Mouse (Mus musculus) CD4-positive helper T cell, adult 2 months (primary cell): ENCODE results near the gene Uqcr11.
A peak's percentile ranks its signal among the peaks of the same experiment; 100 is the strongest.

ENCODE experiments used
- DNase-seq: peaks from one replicate; pipeline ENCODE4 v3.0.0-alpha.2; 2012; ENCODE audit warnings: low read depth, missing footprints, low spot score

Uqcr11 gene

DNA sequence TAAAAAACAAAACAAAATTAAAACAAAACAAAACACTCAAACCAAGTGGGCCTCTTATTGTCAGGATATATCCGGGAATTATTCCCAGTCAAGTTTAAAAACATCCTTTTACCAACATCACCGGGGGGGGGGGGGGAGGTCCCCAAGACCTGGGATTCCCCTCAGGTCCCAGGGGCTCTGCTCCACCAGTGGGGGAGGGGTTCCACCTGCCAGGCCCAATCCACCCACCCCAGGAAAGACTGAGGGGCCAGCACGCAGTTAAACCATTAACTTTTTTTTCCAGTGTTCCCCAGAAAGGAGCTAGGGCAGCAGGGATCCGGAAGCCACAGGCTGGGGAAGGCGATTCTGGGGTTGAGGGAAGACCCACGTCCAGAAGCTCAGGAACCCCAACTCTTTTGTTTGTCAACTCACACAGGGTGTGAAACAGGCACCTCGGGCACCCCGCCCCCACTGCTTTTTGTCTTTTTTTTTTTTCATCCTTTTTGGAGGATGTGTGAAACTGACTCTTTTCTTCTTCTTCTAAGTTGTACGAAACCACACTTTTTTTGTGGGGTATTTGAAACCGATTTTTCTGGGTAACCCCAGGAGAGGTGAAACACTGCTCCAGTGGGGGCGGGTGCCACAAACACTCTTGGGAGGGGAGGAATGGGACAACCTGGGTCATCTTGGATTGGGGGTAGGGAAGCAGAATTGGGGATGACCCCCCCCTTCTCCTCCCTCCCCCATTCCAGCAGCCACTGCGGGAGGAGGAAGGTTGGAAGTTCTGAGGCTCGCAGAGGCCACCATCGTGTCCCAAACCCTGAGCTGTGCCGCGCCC, 25.1 kb upstream of the Uqcr11 start:
- peak; percentile 68 for DNase-seq

DNA sequence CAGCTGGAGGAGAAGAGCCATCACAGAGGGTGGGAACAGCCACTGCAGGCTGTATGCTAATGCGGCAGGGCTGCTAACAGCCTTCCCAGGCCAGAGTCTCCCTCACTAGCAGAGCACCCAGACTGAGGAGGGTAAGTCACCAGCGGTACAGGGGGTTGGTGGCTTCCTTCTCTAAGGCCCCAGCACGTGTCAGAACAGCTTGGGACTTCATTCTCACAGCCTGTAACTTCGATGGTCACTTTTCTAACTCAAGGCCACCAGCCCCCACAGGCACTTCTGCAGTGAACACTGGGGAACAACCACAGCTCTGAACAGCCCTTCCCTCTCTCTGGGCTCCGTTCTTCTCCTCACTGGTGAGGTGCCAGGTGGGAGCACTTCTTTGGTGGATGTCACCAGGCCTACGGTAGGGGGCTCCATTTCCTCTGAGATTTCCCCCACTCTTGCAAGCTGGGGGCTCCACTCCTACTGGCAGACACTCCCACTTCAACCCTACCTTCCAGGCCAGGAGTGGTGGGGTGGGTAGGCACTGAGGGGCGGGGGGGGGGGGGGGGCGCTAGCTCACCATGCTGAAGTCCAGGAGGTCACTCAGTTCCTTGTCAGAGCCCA, 23.8 kb upstream of the Uqcr11 start:
- no peak for DNase-seq

DNA sequence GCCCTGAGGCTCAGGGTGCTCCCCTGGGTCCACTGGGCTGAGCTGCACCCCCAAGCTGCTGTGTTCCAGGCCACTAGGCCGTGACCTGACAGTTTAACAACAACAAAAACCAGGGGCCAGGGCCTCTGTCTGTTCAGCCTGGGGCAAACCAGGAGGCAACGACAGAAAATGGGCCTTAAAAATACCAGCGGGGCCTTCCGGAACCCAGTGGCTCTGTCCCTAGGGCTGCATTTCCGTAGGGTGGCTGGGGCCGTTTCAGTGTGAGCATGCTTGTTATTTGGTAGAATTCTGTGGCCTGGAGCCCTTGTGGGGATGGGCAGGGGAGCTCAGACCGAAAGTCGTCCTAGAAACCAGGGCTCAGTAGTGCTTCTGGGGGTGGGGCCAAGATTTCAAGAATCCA, 23.2 kb upstream of the Uqcr11 start:
- DNase-seq, result no peak

DNA sequence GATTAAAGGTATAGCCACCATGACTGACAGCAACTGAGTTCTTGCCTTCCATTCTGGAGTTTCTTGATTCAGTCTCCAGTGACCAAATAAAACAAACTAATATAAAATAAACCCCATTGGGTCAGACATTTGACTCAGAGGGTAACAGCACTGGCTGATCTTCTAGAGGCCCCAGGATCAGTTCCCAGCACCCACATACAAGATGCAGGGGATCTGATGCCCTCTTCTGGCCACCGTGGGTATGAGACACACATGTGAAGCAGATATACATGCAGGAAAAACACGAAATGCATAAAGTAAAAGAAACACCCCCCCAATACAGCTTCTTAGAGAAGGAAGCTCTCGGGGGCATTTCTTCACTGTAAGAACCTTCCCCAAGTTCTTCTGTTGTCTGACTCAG, 18.4 kb upstream of the Uqcr11 start:
- no peak for DNase-seq

- no peak for DNase-seq
These were observed 16.9 kb upstream of the Uqcr11 start for GRCm38 (mm10) chr10:80423562-80423961.

GRCm38 (mm10) chr10:80421651-80422472, 15.2 kb upstream of the Uqcr11 start:
- no peak for DNase-seq

- DNase-seq, result no peak
These were observed 14.6 kb upstream of the Uqcr11 start for GRCm38 (mm10) chr10:80421208-80421607.

- no peak for DNase-seq
These were observed 14.1 kb upstream of the Uqcr11 start for GRCm38 (mm10) chr10:80420729-80421128.

DNA sequence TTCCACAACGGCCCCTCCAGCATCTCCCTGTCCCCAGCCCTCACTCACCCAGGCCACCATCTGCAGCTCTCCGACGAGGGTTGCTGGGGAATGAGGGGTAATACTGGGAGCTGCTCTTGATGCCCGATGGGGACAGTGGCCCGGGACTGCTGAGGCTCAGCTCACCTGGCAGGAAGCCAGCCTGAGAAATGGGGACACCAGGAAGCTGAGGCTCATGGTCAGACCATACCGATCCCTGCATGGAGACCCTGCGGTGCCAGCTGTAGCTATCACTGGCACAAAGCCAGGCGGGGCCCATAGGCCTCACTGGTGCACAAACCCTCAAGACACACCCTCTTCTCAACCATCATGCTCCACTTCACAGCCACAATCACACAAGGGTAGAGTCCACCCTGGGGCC, 12.8 kb upstream of the Uqcr11 start:
- no peak for DNase-seq

- no peak for DNase-seq
These were observed 11.7 kb upstream of the Uqcr11 start for GRCm38 (mm10) chr10:80418311-80418710.

GRCm38 (mm10) chr10:80417841-80418240, 11.2 kb upstream of the Uqcr11 start:
- DNase-seq, result no peak

GRCm38 (mm10) chr10:80417371-80417770, 10.7 kb upstream of the Uqcr11 start:
- no peak for DNase-seq

- no peak for DNase-seq
These were observed 8.9 kb upstream of the Uqcr11 start for GRCm38 (mm10) chr10:80415566-80415965.

DNA sequence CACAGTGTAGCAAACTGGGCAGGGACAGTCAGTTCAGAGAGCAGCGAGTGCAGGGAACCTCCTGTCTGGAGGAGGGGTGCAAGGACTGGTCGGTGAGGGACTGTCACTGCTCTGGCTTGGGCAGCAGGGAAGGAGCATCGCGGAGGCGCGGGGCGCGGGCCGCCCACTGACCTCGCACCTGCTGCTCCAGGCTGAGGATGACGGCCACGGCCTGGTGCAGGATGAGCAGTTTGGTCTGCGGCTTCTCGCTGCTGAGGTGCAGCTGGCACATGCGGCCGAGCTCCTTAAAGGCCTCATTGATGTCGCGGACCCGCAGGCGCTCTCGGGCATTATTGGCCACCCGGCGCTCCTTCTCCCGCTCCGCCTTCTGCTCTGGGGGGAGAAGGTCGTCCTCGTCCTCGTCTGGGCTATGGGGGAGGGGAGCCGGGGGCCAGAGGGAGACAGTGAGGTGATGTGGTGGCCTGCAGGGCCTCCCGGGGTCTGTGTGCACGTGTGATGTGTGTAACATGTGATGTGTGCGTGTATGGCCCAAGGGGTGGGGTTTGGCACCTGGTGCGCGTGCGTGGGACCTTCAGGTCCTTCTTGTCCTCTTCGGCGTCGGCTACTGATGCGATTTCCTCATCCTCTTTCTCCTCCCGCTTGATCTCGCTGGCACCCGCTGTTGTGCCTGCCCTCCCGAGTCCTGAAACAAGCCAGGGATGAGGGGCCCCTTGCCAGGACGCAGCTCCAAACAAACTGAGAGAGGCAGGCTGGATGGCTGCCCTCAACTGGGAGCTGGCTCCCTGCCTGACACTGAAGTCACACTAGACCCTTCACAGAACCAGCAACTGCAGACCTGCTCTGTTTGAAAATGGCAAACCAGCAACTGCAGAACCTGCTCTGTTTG, 6.3 kb upstream of the Uqcr11 start:
- DNase-seq, result no peak

GRCm38 (mm10) chr10:80407924-80408323, 1.3 kb upstream of the Uqcr11 start:
- no peak for DNase-seq

DNA sequence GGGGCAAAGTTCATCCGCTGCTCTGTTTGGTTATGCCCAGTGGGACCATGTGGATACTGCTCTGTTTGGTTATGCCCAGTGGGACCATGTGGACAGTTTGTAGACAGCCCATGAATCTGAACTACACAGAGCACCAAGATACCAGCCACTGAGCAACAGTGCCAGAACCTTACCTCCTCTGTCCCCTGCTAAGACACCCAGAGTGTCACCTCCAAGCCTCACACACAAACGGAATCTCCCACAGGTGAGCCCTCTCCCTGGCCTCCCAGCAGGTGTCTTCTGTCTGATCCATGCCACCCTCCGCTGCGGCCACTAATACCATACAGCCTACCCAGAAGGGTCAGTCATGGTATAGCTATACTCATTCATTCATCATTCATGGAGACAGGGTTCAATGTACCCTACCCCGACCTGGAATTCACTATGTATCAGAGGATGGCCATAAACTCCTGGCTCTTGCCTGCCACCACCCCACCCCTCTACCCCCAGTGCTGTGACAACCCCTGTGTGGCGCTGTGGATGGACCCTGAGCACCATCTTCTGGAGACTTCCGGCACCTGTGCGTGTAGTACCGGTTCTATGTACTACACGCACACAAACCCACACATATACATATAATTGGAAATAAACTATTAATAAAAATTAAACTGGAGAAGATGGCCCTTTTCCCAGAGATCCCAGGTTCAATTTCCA, 1.0 kb downstream of the Uqcr11 start:
- peak; percentile 47 for DNase-seq

DNA sequence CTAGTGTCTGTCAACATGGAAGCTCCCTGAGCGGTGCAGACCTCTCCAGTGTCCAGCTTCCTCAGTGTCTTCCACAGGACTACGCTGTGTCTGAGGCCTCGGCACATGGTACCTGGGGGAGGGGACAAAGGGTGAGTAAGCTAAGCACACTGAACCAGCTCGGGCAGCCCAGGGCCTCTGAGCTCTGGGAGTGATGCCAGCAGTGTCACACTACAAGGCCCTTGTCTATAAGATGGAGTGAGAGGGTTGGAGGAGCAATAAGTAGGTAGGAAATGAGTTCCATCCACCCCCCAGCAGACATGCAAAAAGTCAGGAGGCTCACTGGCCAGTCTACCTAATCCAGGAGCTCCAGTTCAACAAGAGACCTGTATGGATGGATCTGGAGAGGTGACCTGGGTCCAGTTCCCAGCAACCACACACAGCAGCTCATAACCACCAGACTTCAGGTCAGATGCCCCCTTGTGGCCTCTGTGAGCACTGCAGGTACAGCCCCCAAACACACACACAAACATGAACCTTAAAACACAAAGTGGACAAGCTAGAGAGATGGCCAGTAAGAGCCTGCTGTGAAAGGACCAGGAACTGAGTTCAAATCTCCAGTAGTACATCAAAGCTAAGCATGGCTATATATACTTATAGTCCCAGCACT, 3.5 kb downstream of the Uqcr11 start:
- peak; percentile 55 for DNase-seq

DNA sequence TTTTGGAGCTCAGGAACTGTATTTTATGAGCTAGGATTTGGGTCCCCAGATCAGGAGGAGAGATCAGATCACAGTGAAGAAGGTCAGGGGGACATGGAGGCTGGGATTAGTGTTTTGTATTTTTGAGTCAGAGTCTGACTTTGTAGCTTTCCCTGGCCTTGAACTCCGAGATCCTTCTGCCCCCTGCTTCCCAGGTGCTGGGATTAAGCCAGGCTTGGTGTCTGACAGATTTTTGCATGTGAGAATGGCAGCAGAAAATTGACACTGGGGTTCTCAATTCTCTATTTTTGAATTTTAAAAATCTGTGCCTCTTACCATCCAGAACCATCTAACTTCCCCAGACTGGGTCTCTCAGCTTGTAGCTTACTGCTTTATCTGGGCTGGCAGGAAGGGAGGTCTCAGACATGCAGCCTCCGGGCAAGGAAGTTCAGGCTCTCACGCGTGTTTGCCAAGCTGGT, 5.9 kb downstream of the Uqcr11 start:
- DNase-seq, result no peak

DNA sequence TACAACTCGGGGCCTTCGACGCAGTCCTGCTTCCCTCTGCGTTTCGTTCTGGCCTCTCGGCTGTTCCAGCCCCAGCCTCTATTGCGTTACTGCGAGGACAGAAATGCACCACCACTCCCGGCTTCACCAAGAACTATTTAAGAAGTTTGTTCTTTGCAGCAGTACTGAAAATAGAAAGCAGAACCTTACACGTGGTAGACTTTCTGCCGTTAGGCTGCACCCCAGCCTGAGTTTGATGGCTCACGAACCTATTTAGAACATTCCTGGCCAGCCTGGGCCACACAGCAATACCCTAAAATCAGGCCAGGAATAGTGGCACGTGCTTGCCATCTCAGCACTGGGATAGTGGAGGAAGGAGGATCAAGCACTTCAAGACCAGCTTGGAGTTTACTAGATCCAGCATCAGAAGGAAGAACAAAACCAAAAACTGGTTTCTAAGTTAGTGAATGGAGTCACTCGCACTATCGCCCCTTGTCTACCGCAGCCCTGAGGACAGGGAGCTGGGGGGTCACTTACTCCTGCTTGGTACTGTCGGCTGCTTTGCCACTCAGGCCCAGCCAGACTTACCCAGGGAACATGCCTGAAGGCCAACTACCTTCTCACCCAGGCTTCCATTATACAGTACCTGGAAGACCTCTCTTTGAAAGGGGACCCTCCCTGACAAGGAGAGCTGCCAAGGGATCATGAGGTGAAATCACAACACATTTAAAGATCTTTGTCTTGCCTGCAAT, 6.5 kb downstream of the Uqcr11 start:
- no peak for DNase-seq
